Mouse (Mus musculus) intestine, embryonic 14.5 days (tissue): ENCODE measurements around the gene Tead1. TPM values are rescaled to one million over a fixed set of nuclear protein-coding genes. Genes with fewer than 3 reads are reported as not detected.

ENCODE experiments used
- ATAC-seq: fragments of 200-750 bp; cut with Nextera tagmentation; replicated peaks from 2 replicates; pipeline ENCODE4 v1.8.0; 2017; ENCODE audit warnings: low read depth, moderate number of reproducible peaks, moderate TSS enrichment, moderate library complexity; ENCODE audit not compliant: low FRiP score, low TSS enrichment
- DNase-seq: peaks from one replicate; pipeline ENCODE4 v3.0.0-alpha.2; 2018; ENCODE audit warnings: low spot score
- H3K27ac ChIP-seq: fragments of 300-500 bp; sonication (generic); 2 replicates; pipeline ENCODE4 v1.5.1; 2014; ENCODE audit warnings: low read depth, mild to moderate bottlenecking, control low read depth
- H3K27me3 ChIP-seq: fragments of 300-500 bp; sonication (generic); replicated peaks from 2 replicates; pipeline ENCODE4 v1.6.1; 2014; ENCODE audit warnings: low read length, control low read depth; ENCODE audit not compliant: control insufficient read depth, insufficient read depth
- H3K36me3 ChIP-seq: fragments of 300-500 bp; sonication (generic); 2 replicates; pipeline ENCODE4 v1.6.1; 2014; ENCODE audit warnings: low read length, control low read depth; ENCODE audit not compliant: control insufficient read depth, insufficient read depth
- H3K4me1 ChIP-seq: fragments of 300-500 bp; sonication (generic); replicated peaks from 2 replicates; pipeline ENCODE4 v1.6.1; 2014; ENCODE audit warnings: low read length, control low read depth, mixed read lengths; ENCODE audit not compliant: control insufficient read depth, insufficient read depth
- H3K4me2 ChIP-seq: fragments of 300-500 bp; sonication (generic); 2 replicates; pipeline ENCODE4 v1.6.1; 2014; ENCODE audit warnings: low read length
- H3K4me3 ChIP-seq: fragments of 300-500 bp; sonication (generic); 2 replicates; pipeline ENCODE4 v1.5.1; 2014; ENCODE audit warnings: low read depth, low read length, control low read depth, mixed read lengths
- H3K9ac ChIP-seq: fragments of 300-500 bp; sonication (generic); 2 replicates; pipeline ENCODE4 v1.6.1; 2014; ENCODE audit warnings: mild to moderate bottlenecking, low read length
- H3K9me3 ChIP-seq: fragments of 300-500 bp; sonication (generic); 2 replicates; pipeline ENCODE4 v1.6.1; 2016; ENCODE audit warnings: low read length, control low read depth; ENCODE audit not compliant: control insufficient read depth
- WGBS: fragments of 180-500 bp; shearing (Covaris S2); extraction: QIAGEN DNeasy Blood & Tissue Kit; methylation state at CpG from one replicate; pipeline ENCODE4 v1.1.7; 2014; 5-methylcytosine and 5-hydroxymethylcytosine counted together
- polyA plus RNA-seq: library from polyadenylated mRNA; unstranded; fragments of >200 nt; fragmentation: Nextera tagmentation; extraction: Ambion mirVana; gene quantifications from 2 replicates; pipeline ENCODE4 v1.2.1, GENCODE M21; 2014

Tead1 gene
- polyA plus RNA-seq, 1 experiment from 2014 or later, result 20.2 TPM

DNA sequence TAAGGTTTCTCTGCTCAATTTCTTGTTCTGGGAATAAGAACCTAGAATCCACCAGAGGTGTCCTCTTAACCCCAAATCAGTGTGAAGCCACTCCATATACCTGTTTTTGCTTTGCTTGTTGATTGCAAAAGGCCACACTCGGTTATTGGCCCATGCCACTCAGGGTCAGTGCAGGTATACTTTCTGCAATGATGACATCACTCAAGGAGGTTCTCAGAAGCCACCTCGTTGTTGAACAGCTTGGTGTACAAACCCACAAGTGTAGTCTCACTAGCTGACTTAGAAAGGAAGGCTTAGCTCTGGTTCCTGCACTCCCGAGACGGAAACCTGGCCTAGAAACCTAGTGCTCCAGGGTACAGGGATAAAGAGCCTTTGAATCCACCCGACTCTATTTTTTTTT, 263.4 kb downstream of the Tead1 start:
- Histone ChIP-seq H3K9me3 (no peaks in the 10 kb centered on the region), H3K4me3 (no peak overlapping the region), H3K4me2 (no peak overlapping the region), H3K36me3 (no peaks in the 10 kb centered on the region), H3K27me3 (no peaks in the 10 kb centered on the region), H3K4me1 (no peaks in the 10 kb centered on the region), H3K27ac (no peak overlapping the region), H3K9ac (no peak overlapping the region)
- no peak for DNase-seq
- 52% methylated on average over 5 of the region's 5 CpGs for WGBS
- ATAC-seq, result no peak

DNA sequence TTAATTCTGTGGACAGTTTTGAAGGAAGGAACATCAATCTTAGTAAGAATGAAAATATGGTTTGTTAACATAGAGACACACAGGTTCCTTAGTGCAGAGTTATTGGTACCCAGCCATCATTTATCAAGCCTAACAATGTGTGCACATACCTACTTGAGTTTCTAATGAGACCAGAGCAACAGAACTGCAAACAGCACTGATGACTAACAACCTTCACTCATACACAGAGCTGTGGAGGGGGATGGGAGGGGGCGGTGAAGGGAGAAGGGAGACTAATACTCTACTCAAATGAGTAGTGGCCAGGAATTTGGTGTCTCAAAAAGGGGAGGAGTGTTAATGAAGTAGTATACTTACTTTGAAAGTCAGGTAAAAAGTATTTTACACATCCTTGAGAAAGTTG, 263.9 kb downstream of the Tead1 start:
- DNase-seq, result no peak
- Histone ChIP-seq H3K36me3 (no peaks in the 10 kb centered on the region), H3K4me2 (no peak overlapping the region), H3K4me1 (no peaks in the 10 kb centered on the region), H3K9ac (no peak overlapping the region), H3K9me3 (no peaks in the 10 kb centered on the region), H3K4me3 (no peak overlapping the region), H3K27me3 (no peaks in the 10 kb centered on the region), H3K27ac (no peak overlapping the region)
- 67% methylated on average over 1 of the region's 1 CpGs for WGBS
- no peak for ATAC-seq

DNA sequence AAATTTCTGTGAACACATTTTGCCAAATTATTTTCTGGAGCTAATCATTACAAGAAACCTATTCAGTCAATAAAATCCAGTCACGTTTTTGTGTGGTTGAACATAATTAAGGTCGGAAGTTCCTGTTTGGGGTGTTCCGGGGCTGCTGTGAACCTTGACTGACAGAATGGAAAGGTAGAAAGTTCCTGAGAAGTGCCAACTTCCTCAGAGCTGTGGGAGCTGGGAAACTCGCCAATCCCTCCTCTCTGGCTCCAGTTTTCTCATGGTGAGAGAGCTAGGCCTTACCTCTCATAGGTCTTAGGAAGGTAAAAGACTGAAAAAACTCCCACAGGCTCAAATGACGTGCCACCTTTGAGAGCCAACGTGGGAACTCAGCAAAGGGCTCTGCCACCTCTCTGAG, 267.6 kb downstream of the Tead1 start:
- Histone ChIP-seq H3K27me3 (no peaks in the 10 kb centered on the region), H3K4me1 (no peaks in the 10 kb centered on the region), H3K36me3 (no peaks in the 10 kb centered on the region), H3K4me3 (no peak overlapping the region), H3K9ac (no peak overlapping the region), H3K4me2 (no peak overlapping the region), H3K27ac (no peak overlapping the region), H3K9me3 (no peaks in the 10 kb centered on the region)
- ATAC-seq, result no peak
- no peak for DNase-seq
- WGBS, result 59% methylated on average over 6 of the region's 6 CpGs

DNA sequence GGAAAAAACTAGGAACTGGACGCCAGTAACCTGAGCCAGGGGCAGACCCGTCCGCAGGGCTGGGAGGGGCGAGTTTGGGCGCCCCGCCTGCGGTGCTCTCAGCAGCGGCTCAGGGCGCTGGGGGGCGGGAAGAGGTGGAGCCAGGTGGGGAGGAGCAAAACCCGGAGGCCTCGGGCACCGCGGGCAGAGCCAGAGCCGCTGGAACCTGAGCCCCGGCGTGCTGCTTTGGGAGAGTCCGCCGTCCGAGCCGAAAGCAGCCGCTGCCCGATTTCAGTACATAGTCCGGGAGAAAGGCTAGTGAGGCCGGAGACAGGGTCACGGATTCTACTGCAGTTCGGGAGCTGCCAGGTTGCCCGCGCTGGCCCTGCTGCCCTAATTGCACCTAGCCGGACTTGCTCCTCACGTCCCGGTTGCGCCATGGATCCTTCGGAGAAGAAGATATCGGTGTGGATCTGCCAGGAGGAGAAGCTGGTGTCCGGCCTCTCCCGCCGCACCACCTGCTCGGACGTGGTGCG, 274.7 kb downstream of the Tead1 start, which contains the start of gene Rassf10:
Gene Rassf10, plus strand, starts transcription at position 186 of the 515 bp plus-strand sequence.
- Histone ChIP-seq H3K4me2 (peak within 1 kb of the TSS; percentile 92), H3K4me3 (peak within 1 kb of the TSS; percentile 49), H3K9ac (peak within 1 kb of the TSS; percentile 45), H3K4me1 (0 out of 2 replicates have a peak, but pooled peaks cover 11% of the 10 kb centered on the region), H3K9me3 (no peaks in the 10 kb centered on the region), H3K36me3 (no peaks in the 10 kb centered on the region), H3K27ac (no peak within 1 kb of the TSS), H3K27me3 (peaks cover 22% of the 10 kb centered on the region)
- under 1% methylated on average over 41 of the region's 41 CpGs for WGBS
- peak; percentile 93 for ATAC-seq
- peak; percentile 88 for DNase-seq

DNA sequence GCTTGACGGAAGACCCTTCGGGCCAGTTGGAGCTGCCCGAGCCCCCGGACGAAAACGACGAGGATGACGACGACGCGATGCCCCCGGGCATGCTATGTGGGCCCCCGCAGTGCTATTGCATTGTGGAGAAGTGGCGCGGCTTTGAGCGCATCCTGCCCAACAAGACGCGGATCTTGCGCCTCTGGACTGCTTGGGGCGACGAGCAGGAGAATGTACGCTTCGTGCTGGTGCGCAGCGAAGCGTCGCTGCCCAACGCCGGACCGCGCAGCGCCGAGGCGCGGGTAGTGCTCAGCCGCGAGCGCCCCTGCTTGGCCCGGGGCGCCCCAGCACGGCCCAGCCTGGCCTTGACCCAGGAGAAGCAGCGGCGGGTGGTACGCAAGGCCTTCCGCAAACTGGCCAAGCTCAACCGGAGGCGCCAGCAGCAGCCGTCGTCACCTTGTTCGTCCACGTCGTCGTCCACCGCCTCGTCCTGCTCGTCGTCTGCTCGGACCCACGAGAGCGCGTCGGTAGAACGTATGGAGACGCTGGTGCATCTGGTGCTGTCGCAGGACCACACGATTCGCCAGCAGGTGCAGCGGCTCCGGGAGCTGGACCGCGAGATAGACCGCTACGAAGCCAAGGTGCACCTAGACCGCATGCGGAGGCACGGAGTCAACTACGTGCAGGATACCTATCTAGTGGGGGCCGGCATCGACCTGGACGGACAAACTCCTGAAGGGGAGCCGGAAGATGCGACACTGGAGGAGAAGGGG, 275.4 kb downstream of the Tead1 start:
- Histone ChIP-seq H3K4me2 (peak overlapping the region; percentile 92), H3K4me3 (peak overlapping the region; percentile 49), H3K36me3 (no peaks in the 10 kb centered on the region), H3K27me3 (peaks cover 22% of the 10 kb centered on the region), H3K9ac (peak overlapping the region; percentile 45), H3K9me3 (no peaks in the 10 kb centered on the region), H3K27ac (no peak overlapping the region), H3K4me1 (0 out of 2 replicates have a peak, but pooled peaks cover 11% of the 10 kb centered on the region)
- DNase-seq (no peak), ATAC-seq (peak; percentile 30)
- WGBS, result under 1% methylated on average over 82 of the region's 82 CpGs

DNA sequence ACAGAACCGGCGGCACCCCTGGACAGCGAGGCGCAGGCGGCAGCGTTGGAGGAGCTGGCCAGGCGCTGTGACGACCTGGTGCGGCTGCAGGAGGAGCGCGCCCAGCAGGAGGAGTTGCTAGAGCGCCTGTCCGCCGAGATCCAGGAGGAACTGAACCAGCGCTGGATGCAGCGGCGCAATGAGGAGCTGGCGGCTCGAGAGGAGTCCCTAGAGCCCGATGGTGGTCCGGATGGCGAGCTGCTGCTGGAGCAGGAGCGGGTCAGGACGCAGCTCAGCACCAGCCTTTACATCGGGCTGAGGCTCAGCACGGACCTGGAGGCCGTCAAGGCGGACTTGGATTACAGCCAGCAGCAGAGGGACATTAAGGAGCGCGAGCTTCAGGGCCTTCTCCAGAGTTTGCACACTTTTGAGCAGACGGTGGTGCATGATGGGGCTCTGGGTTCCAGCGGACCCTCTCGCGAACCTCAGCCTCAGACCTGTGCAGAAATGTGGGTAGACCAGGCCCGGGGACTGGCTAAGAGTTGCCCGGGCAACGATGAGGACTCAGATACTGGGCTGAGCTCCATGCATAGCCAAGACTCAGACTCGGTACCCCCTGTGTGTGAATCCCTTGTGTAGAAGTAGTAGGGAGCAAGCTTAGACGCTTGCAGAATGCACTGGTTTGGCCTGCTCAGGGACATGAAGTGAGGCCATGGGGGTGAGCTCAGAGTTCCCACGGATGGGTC, 276.1 kb downstream of the Tead1 start:
- H3K4me1 ChIP-seq, result 0 out of 2 replicates have a peak, but pooled peaks cover 11% of the 10 kb centered on the region
- H3K9ac ChIP-seq, result peak overlapping the region; percentile 45; the same call in 1 of the 2 replicates
- 4% methylated on average over 40 of the region's 40 CpGs for WGBS
- no peaks in the 10 kb centered on the region for H3K9me3 ChIP-seq
- peak; percentile 79 for DNase-seq
- peak overlapping the region; percentile 92 for H3K4me2 ChIP-seq
- H3K4me3 ChIP-seq, result peak overlapping the region; percentile 49
- peaks cover 22% of the 10 kb centered on the region for H3K27me3 ChIP-seq
- peak; percentile 10; the same call in 1 of the 2 replicates for ATAC-seq
- H3K36me3 ChIP-seq, result no peaks in the 10 kb centered on the region
- H3K27ac ChIP-seq, result no peak overlapping the region

DNA sequence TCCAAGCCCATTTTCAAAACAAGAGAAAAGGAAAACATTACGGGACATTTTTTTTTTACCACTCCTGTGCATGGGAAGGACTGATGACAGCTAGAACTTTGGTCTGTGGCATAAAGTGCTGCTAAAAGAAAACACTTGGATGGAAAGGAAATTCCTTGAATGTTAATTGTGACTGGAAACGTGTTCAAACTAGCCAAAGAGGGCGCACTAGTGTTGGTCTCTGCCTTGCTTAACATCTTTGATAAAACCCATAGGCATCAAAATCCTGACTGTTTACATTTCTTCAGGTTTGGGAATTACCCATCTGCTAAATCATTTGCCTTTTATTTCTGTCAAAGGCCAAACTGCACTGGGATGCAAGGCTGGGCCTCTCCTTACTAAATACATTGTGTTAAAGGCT, 276.8 kb downstream of the Tead1 start:
- 32% methylated on average over 3 of the region's 3 CpGs for WGBS
- DNase-seq (no peak), ATAC-seq (no peak)
- H3K4me3 ChIP-seq, result peak overlapping the region; percentile 49
- no peaks in the 10 kb centered on the region for H3K9me3 ChIP-seq
- no peak overlapping the region for H3K27ac ChIP-seq
- peaks cover 22% of the 10 kb centered on the region for H3K27me3 ChIP-seq
- 0 out of 2 replicates have a peak, but pooled peaks cover 11% of the 10 kb centered on the region for H3K4me1 ChIP-seq
- H3K36me3 ChIP-seq, result no peaks in the 10 kb centered on the region
- H3K4me2 ChIP-seq, result peak overlapping the region; percentile 92
- no peak overlapping the region for H3K9ac ChIP-seq
